Mouse (Mus musculus): ENCODE results near the gene Gm27021. TPM values are rescaled to one million over a fixed set of nuclear protein-coding genes. Genes with fewer than 3 reads are reported as not detected.

The Gm27021 gene
- polyA plus RNA-seq, 1 experiment from 2014 or later, result 1.4 TPM

GRCm38 (mm10) chr8:120673298-120673697, 5.4 kb upstream of the Gm27021 start:
- Histone ChIP-seq H3K9me3 (ENCODE audit: low read length) (no peaks in the 10 kb centered on the region), H3K4me3 (ENCODE audit: low read depth, low read length) (no peak overlapping the region), H3K27me3 (ENCODE audit: insufficient read depth, low read length) (no peaks in the 10 kb centered on the region), H3K9ac (replicated peaks) (no peak overlapping the region), H3K4me2 (ENCODE audit: low read depth, low read length) (no peak overlapping the region), H3K4me1 (ENCODE audit: insufficient read depth) (peaks cover 6% of the 10 kb centered on the region; the same call in 1 of the 2 replicates), H3K36me3 (replicated peaks; ENCODE audit: insufficient read depth, low read length) (peaks cover 41% of the 10 kb centered on the region), H3K27ac (ENCODE audit: low read depth) (no peak overlapping the region)
- WGBS (ENCODE audit: insufficient replicate concordance), result 92% methylated on average over 7 of the region's 7 CpGs
- no peak for DNase-seq
- TF ChIP-seq CTCF (IDR thresholded peaks at IDR 0.05; ENCODE audit: low read depth) (no peak), EP300 (IDR thresholded peaks at IDR 0.05; ENCODE audit: low read depth) (no peak)
- no peak for ATAC-seq

- DNase-seq (no peak), ATAC-seq (no peak)
- Histone ChIP-seq H3K27ac (ENCODE audit: low read depth) (no peak overlapping the region), H3K4me2 (ENCODE audit: low read depth, low read length) (no peak overlapping the region), H3K36me3 (replicated peaks; ENCODE audit: insufficient read depth, low read length) (peaks cover 41% of the 10 kb centered on the region), H3K27me3 (ENCODE audit: insufficient read depth, low read length) (no peaks in the 10 kb centered on the region), H3K9ac (replicated peaks) (no peak overlapping the region), H3K4me3 (ENCODE audit: low read depth, low read length) (no peak overlapping the region), H3K4me1 (ENCODE audit: insufficient read depth) (peaks cover 6% of the 10 kb centered on the region; the same call in 1 of the 2 replicates), H3K9me3 (ENCODE audit: low read length) (no peaks in the 10 kb centered on the region)
- WGBS (ENCODE audit: insufficient replicate concordance), result 89% methylated on average over 16 of the region's 16 CpGs
- TF ChIP-seq EP300 (IDR thresholded peaks at IDR 0.05; ENCODE audit: low read depth) (no peak), CTCF (IDR thresholded peaks at IDR 0.05; ENCODE audit: low read depth) (no peak)
Measured at GRCm38 (mm10) chr8:120672626-120673229, 4.8 kb upstream of the Gm27021 start.

- TF ChIP-seq EP300 (IDR thresholded peaks at IDR 0.05; ENCODE audit: low read depth) (no peak), CTCF (IDR thresholded peaks at IDR 0.05; ENCODE audit: low read depth) (no peak)
- Histone ChIP-seq H3K4me2 (ENCODE audit: low read depth, low read length) (no peak overlapping the region), H3K36me3 (replicated peaks; ENCODE audit: insufficient read depth, low read length) (peaks cover 41% of the 10 kb centered on the region), H3K4me1 (ENCODE audit: insufficient read depth) (peaks cover 10% of the 10 kb centered on the region), H3K27ac (ENCODE audit: low read depth) (no peak overlapping the region), H3K9me3 (ENCODE audit: low read length) (no peaks in the 10 kb centered on the region), H3K27me3 (ENCODE audit: insufficient read depth, low read length) (no peaks in the 10 kb centered on the region), H3K4me3 (ENCODE audit: low read depth, low read length) (no peak overlapping the region), H3K9ac (replicated peaks) (no peak overlapping the region)
- no peak for DNase-seq
- 78% methylated on average over 6 of the region's 6 CpGs for WGBS (ENCODE audit: insufficient replicate concordance)
- no peak for ATAC-seq
Measured at GRCm38 (mm10) chr8:120671775-120672174, 3.9 kb upstream of the Gm27021 start.

- DNase-seq (no peak), ATAC-seq (peak; percentile 62)
- Histone ChIP-seq H3K36me3 (replicated peaks; ENCODE audit: insufficient read depth, low read length) (peaks cover 35% of the 10 kb centered on the region), H3K4me2 (ENCODE audit: low read depth, low read length) (peak within 1 kb of the TSS; percentile 85), H3K9ac (replicated peaks) (peak within 1 kb of the TSS; percentile 96), H3K27me3 (ENCODE audit: insufficient read depth, low read length) (no peaks in the 10 kb centered on the region), H3K4me1 (ENCODE audit: insufficient read depth) (peaks cover 31% of the 10 kb centered on the region), H3K9me3 (ENCODE audit: low read length) (no peaks in the 10 kb centered on the region), H3K27ac (ENCODE audit: low read depth) (peak within 1 kb of the TSS; percentile 97), H3K4me3 (ENCODE audit: low read depth, low read length) (peak within 1 kb of the TSS; percentile 89)
- WGBS (ENCODE audit: insufficient replicate concordance), result 1% methylated on average over 45 of the region's 51 CpGs
- TF ChIP-seq CTCF (IDR thresholded peaks at IDR 0.05; ENCODE audit: low read depth), result no peak
- no peak for TF ChIP-seq EP300 (IDR thresholded peaks at IDR 0.05; ENCODE audit: low read depth)
Measured at GRCm38 (mm10) chr8:120668374-120668905, 561 bp upstream of the Gm27021 start, which contains the start of gene Emc8. Gene Emc8, minus strand, starts transcription at chr8:120668573.

GRCm38 (mm10) chr8:120666807-120667470, 940 bp downstream of the Gm27021 start:
- DNase-seq (no peak), ATAC-seq (no peak)
- H3K4me2 ChIP-seq (ENCODE audit: low read depth, low read length), result peak overlapping the region; percentile 80
- TF ChIP-seq CTCF (IDR thresholded peaks at IDR 0.05; ENCODE audit: low read depth), result no peak
- no peak for TF ChIP-seq EP300 (IDR thresholded peaks at IDR 0.05; ENCODE audit: low read depth)
- H3K27ac ChIP-seq (ENCODE audit: low read depth), result peak overlapping the region; percentile 82
- peaks cover 20% of the 10 kb centered on the region for H3K36me3 ChIP-seq (replicated peaks; ENCODE audit: insufficient read depth, low read length)
- H3K9me3 ChIP-seq (ENCODE audit: low read length), result no peaks in the 10 kb centered on the region
- WGBS (ENCODE audit: insufficient replicate concordance), result 9% methylated on average over 17 of the region's 17 CpGs
- H3K27me3 ChIP-seq (ENCODE audit: insufficient read depth, low read length), result no peaks in the 10 kb centered on the region
- H3K4me1 ChIP-seq (ENCODE audit: insufficient read depth), result peaks cover 31% of the 10 kb centered on the region
- H3K4me3 ChIP-seq (ENCODE audit: low read depth, low read length), result peak overlapping the region; percentile 89
- H3K9ac ChIP-seq (replicated peaks), result peak overlapping the region; percentile 77

GRCm38 (mm10) chr8:120665726-120666455, 2.0 kb downstream of the Gm27021 start:
- Histone ChIP-seq H3K4me2 (ENCODE audit: low read depth, low read length) (peak overlapping the region; percentile 80; the same call in 1 of the 2 replicates), H3K9ac (replicated peaks) (no peak overlapping the region), H3K27me3 (ENCODE audit: insufficient read depth, low read length) (no peaks in the 10 kb centered on the region), H3K36me3 (replicated peaks; ENCODE audit: insufficient read depth, low read length) (peaks cover 11% of the 10 kb centered on the region), H3K9me3 (ENCODE audit: low read length) (no peaks in the 10 kb centered on the region), H3K27ac (ENCODE audit: low read depth) (no peak overlapping the region), H3K4me1 (ENCODE audit: insufficient read depth) (peaks cover 31% of the 10 kb centered on the region), H3K4me3 (ENCODE audit: low read depth, low read length) (no peak overlapping the region)
- 71% methylated on average over 3 of the region's 3 CpGs for WGBS (ENCODE audit: insufficient replicate concordance)
- ATAC-seq, result no peak
- TF ChIP-seq CTCF (IDR thresholded peaks at IDR 0.05; ENCODE audit: low read depth), result peak; percentile 57
- no peak for TF ChIP-seq EP300 (IDR thresholded peaks at IDR 0.05; ENCODE audit: low read depth)
- DNase-seq, result no peak
